Mouse (Mus musculus): ENCODE results near the gene Parva. TPM values are rescaled to one million over a fixed set of nuclear protein-coding genes. Genes with fewer than 3 reads are reported as not detected.

The Parva gene
- polyA plus RNA-seq (2012; rRNA removed): 41.1 and 58.0 TPM in 2 replicates

GRCm38 (mm10) chr7:112427357-112428157 lies at the start of gene Parva:
Parva (plus strand) TSS chr7:112427505.

Other genes with a start within 250 kb of the Parva start
- gene Mical2, start 201.6 kb upstream of the Parva start, polyA plus RNA-seq (2012; rRNA removed): 24.9 and 25.5 TPM in 2 replicates

All from ovary, adult 2 months (tissue).